Comparison of ENCODE assay signal across 19 mouse cellular contexts in genomic region chr10:3834678-3835077, GRCm38 (mm10).
DNase-seq lines count a peak whose midpoint lies in the region; TF ChIP-seq lines count a peak whose summit lies in the region.
"Had no signal": no experiment of that assay in that cellular context is flagged by ENCODE, and none has a peak within 500 bp of the region (broad histone marks: within the 10 kb centered on the region; RNA-seq: fewer than 3 reads in every experiment).

No protein-coding gene starts in this region.

- TF ChIP-seq CTCF in ES-Bruce4 (IDR thresholded peaks at IDR 0.05; ENCODE audit: low read depth, low read length) = no peak

- H3K4me3 ChIP-seq in heart, embryonic 10.5 days = no peak overlapping the region
- no peak overlapping the region; the same call in 1 of the 2 replicates for H3K4me3 ChIP-seq in ES-Bruce4 (ENCODE audit: low read depth, low read length)
- H3K4me3 ChIP-seq: embryonic facial prominence, embryonic 12.5 days; forebrain, embryonic 15.5 days; hindbrain, embryonic 15.5 days; kidney, embryonic 15.5 days had no signal

- 0 out of 2 replicates have a peak, but pooled peaks have one; percentile 5 for TF ChIP-seq EP300 in ES-Bruce4 (IDR thresholded peaks at IDR 0.05; ENCODE audit: insufficient read depth, low read depth, low read length)

- no peaks in the 10 kb centered on the region for H3K36me3 ChIP-seq in heart, embryonic 10.5 days
- H3K36me3 ChIP-seq in ES-Bruce4 (ENCODE audit: control insufficient read depth, insufficient read depth, low read length, poor library complexity, severe bottlenecking) = no peaks in the 10 kb centered on the region
- H3K36me3 ChIP-seq: embryonic facial prominence, embryonic 12.5 days; forebrain, embryonic 15.5 days; hindbrain, embryonic 15.5 days; kidney, embryonic 15.5 days had no signal

- no peak overlapping the region for H3K27ac ChIP-seq in heart, embryonic 10.5 days
- no peak overlapping the region for H3K27ac ChIP-seq in ES-Bruce4 (ENCODE audit: insufficient read depth, low read length)
- H3K27ac ChIP-seq: embryonic facial prominence, embryonic 12.5 days; forebrain, embryonic 15.5 days; hindbrain, embryonic 15.5 days; kidney, embryonic 15.5 days had no signal

- 85% methylated on average over 7 of the region's 7 CpGs for whole genome bisulfite sequencing in heart, embryonic 10.5 days

- no peak for TF ChIP-seq POLR2A in ES-Bruce4 (IDR thresholded peaks at IDR 0.05; ENCODE audit: insufficient read depth, low read length)

- DNase-seq in adrenal gland, postnatal 10 days = peak; percentile 8
- no peak for DNase-seq in adrenal gland, adult (ENCODE audit: inconsistent age in 2 of 2, low spot score in 1 of 2)
- peak; percentile 47 to 74 for DNase-seq in heart, adult 18-20 months
- no peak for DNase-seq in heart, postnatal 10 days
- peak; percentile 72 for DNase-seq in heart, embryonic 10.5 days (ENCODE audit: low spot score)
- no peak for DNase-seq in heart, postnatal 25 days (ENCODE audit: low spot score)
- no peak for DNase-seq in cerebellum, adult 18-20 months
- DNase-seq: adrenal gland, postnatal 25 days; B cell, adult 2 months; cerebellum, adult 11 months; cerebellum, adult 9-10 months; cerebellum, postnatal 25 days; gastrocnemius, postnatal 14 days; kidney, adult 2 months had no signal

- no peaks in the 10 kb centered on the region for H3K9me3 ChIP-seq in heart, embryonic 10.5 days
- H3K9me3 ChIP-seq in ES-Bruce4 (replicated peaks; ENCODE audit: control insufficient read depth, insufficient read depth, low read length, poor library complexity, severe bottlenecking) = no peaks in the 10 kb centered on the region
- H3K9me3 ChIP-seq: embryonic facial prominence, embryonic 12.5 days; forebrain, embryonic 15.5 days; hindbrain, embryonic 15.5 days; kidney, embryonic 15.5 days had no signal

- peaks cover 7% of the 10 kb centered on the region; the same call in 1 of the 2 replicates for H3K4me1 ChIP-seq in heart, embryonic 10.5 days
- H3K4me1 ChIP-seq in ES-Bruce4 (ENCODE audit: control insufficient read depth, insufficient read depth, low read length) = peaks cover 3% of the 10 kb centered on the region
- H3K4me1 ChIP-seq: forebrain, embryonic 15.5 days had no signal

- H3K9ac ChIP-seq in ES-Bruce4 (ENCODE audit: low read depth, poor library complexity, severe bottlenecking) = no peak overlapping the region
- H3K9ac ChIP-seq: embryonic facial prominence, embryonic 12.5 days; forebrain, embryonic 15.5 days; hindbrain, embryonic 15.5 days; kidney, embryonic 15.5 days had no signal

- H3K27me3 ChIP-seq in heart, embryonic 10.5 days (ENCODE audit: insufficient read depth, poor library complexity, severe bottlenecking) = no peaks in the 10 kb centered on the region
- H3K27me3 ChIP-seq in ES-Bruce4 (ENCODE audit: control insufficient read depth, insufficient read depth, low read length, poor library complexity, severe bottlenecking) = no peaks in the 10 kb centered on the region
- H3K27me3 ChIP-seq: embryonic facial prominence, embryonic 12.5 days; forebrain, embryonic 15.5 days; hindbrain, embryonic 15.5 days; kidney, embryonic 15.5 days had no signal

- intact Hi-C loops in heart, postnatal 10 days (cut with DNase I) = no loop called here
- intact Hi-C loops in heart, postnatal 25 days (cut with DNase I) = loop anchor here (2.0 to 10.0 kb wide), 2 partner anchors 108 to 200 kb away; no protein-coding TSS in a partner anchor

Comparison
In these comparisons a context has a peak if more than half of its experiments do, and no peak if none do; other contexts are left out.
1. DNase-seq: peak in adrenal gland, postnatal 10 days (single experiment), heart, adult 18-20 months (2 of 2) and heart, embryonic 10.5 days (single experiment); none in adrenal gland, adult (0 of 2), heart, postnatal 10 days (0 of 2), heart, postnatal 25 days (single experiment) and cerebellum, adult 18-20 months (0 of 2).